Comparison of ENCODE assay signal across 11 mouse cellular contexts in genomic region chr10:13044659-13045058, GRCm38 (mm10). TPM values are rescaled to one million over a fixed set of nuclear protein-coding genes. Genes with fewer than 3 reads are reported as not detected.
DNase-seq lines count a peak whose midpoint lies in the region.
"Had no signal": no experiment of that assay in that cellular context is flagged by ENCODE, and none has a peak within 500 bp of the region (broad histone marks: within the 10 kb centered on the region; RNA-seq: fewer than 3 reads in every experiment).

No protein-coding gene starts in this region.

- DNase-seq in gastrocnemius, postnatal 10 days = peak; percentile 26
- DNase-seq in gastrocnemius, postnatal 25 days = no peak
- peak; percentile 8 for DNase-seq in right cerebral cortex, adult 18-20 months
- no peak for DNase-seq in right cerebral cortex, postnatal 36 days (ENCODE audit: low spot score in 2 of 2)
- peak; percentile 68 to 85 for DNase-seq in layer of hippocampus, adult 18-20 months (ENCODE audit: low spot score in 2 of 2)
- no peak for DNase-seq in urinary bladder, adult 18-20 months (ENCODE audit: low spot score in 2 of 2)
- DNase-seq in embryonic facial prominence, embryonic 10.5 days (ENCODE audit: low spot score) = no peak
- DNase-seq: liver, embryonic 13.5 days; thymus, postnatal 14 days had no signal

- H3K27me3 ChIP-seq in embryonic facial prominence, embryonic 10.5 days (replicated peaks; ENCODE audit: low read depth, poor library complexity, severe bottlenecking) = no peaks in the 10 kb centered on the region
- H3K27me3 ChIP-seq: liver, embryonic 13.5 days had no signal

- H3K4me3 ChIP-seq in embryonic facial prominence, embryonic 10.5 days = no peak overlapping the region
- H3K4me3 ChIP-seq: left cerebral cortex, adult 2 months; liver, embryonic 13.5 days had no signal

- 90% methylated on average over 11 of the region's 11 CpGs for WGBS in embryonic facial prominence, embryonic 10.5 days

- H3K27ac ChIP-seq in embryonic facial prominence, embryonic 10.5 days (replicated peaks) = no peak overlapping the region
- H3K27ac ChIP-seq: left cerebral cortex, adult 2 months; liver, embryonic 13.5 days had no signal

- no peaks in the 10 kb centered on the region for H3K4me1 ChIP-seq in embryonic facial prominence, embryonic 10.5 days
- H3K4me1 ChIP-seq: liver, embryonic 13.5 days had no signal

- no peaks in the 10 kb centered on the region for H3K36me3 ChIP-seq in embryonic facial prominence, embryonic 10.5 days (replicated peaks)
- H3K36me3 ChIP-seq: liver, embryonic 13.5 days had no signal

- no peaks in the 10 kb centered on the region; the same call in 1 of the 2 replicates for H3K9me3 ChIP-seq in embryonic facial prominence, embryonic 10.5 days
- H3K9me3 ChIP-seq: liver, embryonic 13.5 days had no signal

RNA-seq across cellular contexts. Expression of gene Plagl1, which starts 15.6 kb away (rescaled TPM):
- 100 to 1,000 TPM; 121 to 155 TPM for total RNA-seq in gastrocnemius, postnatal 10 days (2021)
- total RNA-seq in gastrocnemius, postnatal 25 days (2021) = 10 to 100 TPM in 1 of 2 experiments, 1 to 10 TPM in 1; 5.0 to 10.6 TPM
- 10 to 100 TPM; 26.3 to 28.2 TPM for total RNA-seq in layer of hippocampus, adult 18-20 months (2021)
- 69.6 and 77.8 TPM in 2 replicates for polyA plus RNA-seq in embryonic facial prominence, embryonic 10.5 days (2016; fragmentation: Nextera tagmentation; extraction: Ambion mirVana)
- total RNA-seq: MEL had no signal

RNA-seq across cellular contexts. Expression of gene Sf3b5, which starts 39.5 kb away (rescaled TPM):
- 1 to 10 TPM; 4.8 TPM for total RNA-seq in gastrocnemius, postnatal 10 days (2021)
- total RNA-seq in gastrocnemius, postnatal 25 days (2021) = 1 to 10 TPM; 4.6 to 4.9 TPM
- total RNA-seq in layer of hippocampus, adult 18-20 months (2021) = 10 to 100 TPM; 10.1 to 10.3 TPM
- 44.8 and 47.2 TPM in 2 replicates for polyA plus RNA-seq in embryonic facial prominence, embryonic 10.5 days (2016; fragmentation: Nextera tagmentation; extraction: Ambion mirVana)

Comparison
In these comparisons a context has a peak if more than half of its experiments do, and no peak if none do; other contexts are left out.
1. DNase-seq: peak in gastrocnemius, postnatal 10 days (single experiment), right cerebral cortex, adult 18-20 months (single experiment) and layer of hippocampus, adult 18-20 months (2 of 2); none in gastrocnemius, postnatal 25 days (single experiment), right cerebral cortex, postnatal 36 days (0 of 2), urinary bladder, adult 18-20 months (0 of 2) and embryonic facial prominence, embryonic 10.5 days (single experiment).
2. RNA of gene Plagl1, which starts 15.6 kb away (total RNA-seq): 121 to 155 TPM in gastrocnemius, postnatal 10 days; 26.3 to 28.2 TPM in layer of hippocampus, adult 18-20 months and 5.0 to 10.6 TPM in gastrocnemius, postnatal 25 days; every median in the first group is over 4 times any median in the second.